Mouse (Mus musculus): Measurements from ENCODE around the gene Dbn1. TPM values are rescaled to one million over a fixed set of nuclear protein-coding genes. Genes with fewer than 3 reads are reported as not detected.

Gene Dbn1
- 406 and 416 TPM in 2 replicates for polyA plus RNA-seq (2014; fragmentation: Nextera tagmentation; extraction: Ambion mirVana)

GRCm38 (mm10) chr13:55487578-55488498 lies at the start of gene Dbn1:
TSS of gene Dbn1 (minus strand) at chr13:55488111.
- WGBS, result 2% methylated on average over 39 of the region's 83 CpGs
- Histone ChIP-seq H3K9ac (peak within 1 kb of the TSS; percentile 100), H3K4me1 (replicated peaks; ENCODE audit: control insufficient read depth, insufficient read depth, low read length) (peaks cover 44% of the 10 kb centered on the region), H3K27me3 (ENCODE audit: control insufficient read depth, insufficient read depth, low read length) (no peaks in the 10 kb centered on the region), H3K9me3 (ENCODE audit: control insufficient read depth, low read length) (no peaks in the 10 kb centered on the region), H3K4me2 (replicated peaks) (peak within 1 kb of the TSS; percentile 99), H3K36me3 (replicated peaks; ENCODE audit: control insufficient read depth, insufficient read depth) (peaks cover 4% of the 10 kb centered on the region), H3K27ac (peak within 1 kb of the TSS; percentile 99), H3K4me3 (replicated peaks; ENCODE audit: low read length) (peak within 1 kb of the TSS; percentile 97)
- DNase-seq (ENCODE audit: low spot score) (peak; percentile 79), ATAC-seq (ENCODE audit: low FRiP score) (peak; percentile 81)

GRCm38 (mm10) chr13:55536194-55537175 lies 48.6 kb upstream of the Dbn1 start, which contains the start of gene Ddx41:
TSS of gene Ddx41 (minus strand) at chr13:55536658.
- H3K36me3 ChIP-seq (replicated peaks; ENCODE audit: control insufficient read depth, insufficient read depth), result peaks cover 80% of the 10 kb centered on the region
- no peaks in the 10 kb centered on the region for H3K27me3 ChIP-seq (ENCODE audit: control insufficient read depth, insufficient read depth, low read length)
- ATAC-seq (ENCODE audit: low FRiP score) (peak; percentile 97), DNase-seq (ENCODE audit: low spot score) (peak; percentile 98)
- H3K9me3 ChIP-seq (ENCODE audit: control insufficient read depth, low read length), result no peaks in the 10 kb centered on the region
- H3K4me2 ChIP-seq (replicated peaks), result peak within 1 kb of the TSS; percentile 83
- H3K9ac ChIP-seq, result peak within 1 kb of the TSS; percentile 86
- peak within 1 kb of the TSS; percentile 77 for H3K4me3 ChIP-seq (replicated peaks; ENCODE audit: low read length)
- peak within 1 kb of the TSS; percentile 84 for H3K27ac ChIP-seq
- H3K4me1 ChIP-seq (replicated peaks; ENCODE audit: control insufficient read depth, insufficient read depth, low read length), result peaks cover 9% of the 10 kb centered on the region
- WGBS, result under 1% methylated on average over 70 of the region's 70 CpGs

GRCm38 (mm10) chr13:55535796-55536193 lies 47.9 kb upstream of the Dbn1 start:
- ATAC-seq (ENCODE audit: low FRiP score) (no peak), DNase-seq (ENCODE audit: low spot score) (no peak)
- Histone ChIP-seq H3K4me1 (replicated peaks; ENCODE audit: control insufficient read depth, insufficient read depth, low read length) (peaks cover 9% of the 10 kb centered on the region), H3K36me3 (replicated peaks; ENCODE audit: control insufficient read depth, insufficient read depth) (peaks cover 80% of the 10 kb centered on the region), H3K9me3 (ENCODE audit: control insufficient read depth, low read length) (no peaks in the 10 kb centered on the region), H3K27me3 (ENCODE audit: control insufficient read depth, insufficient read depth, low read length) (no peaks in the 10 kb centered on the region), H3K27ac (peak overlapping the region; percentile 84), H3K4me2 (replicated peaks) (peak overlapping the region; percentile 83), H3K9ac (peak overlapping the region; percentile 86), H3K4me3 (replicated peaks; ENCODE audit: low read length) (peak overlapping the region; percentile 77)
- 21% methylated on average over 17 of the region's 17 CpGs for WGBS

GRCm38 (mm10) chr13:55535191-55535590 lies 47.3 kb upstream of the Dbn1 start:
- no peaks in the 10 kb centered on the region for H3K9me3 ChIP-seq (ENCODE audit: control insufficient read depth, low read length)
- DNase-seq (ENCODE audit: low spot score), result no peak
- H3K9ac ChIP-seq, result peak overlapping the region; percentile 86
- no peaks in the 10 kb centered on the region for H3K27me3 ChIP-seq (ENCODE audit: control insufficient read depth, insufficient read depth, low read length)
- 93% methylated on average over 15 of the region's 15 CpGs for WGBS
- H3K4me3 ChIP-seq (replicated peaks; ENCODE audit: low read length), result peak overlapping the region; percentile 77
- peaks cover 9% of the 10 kb centered on the region for H3K4me1 ChIP-seq (replicated peaks; ENCODE audit: control insufficient read depth, insufficient read depth, low read length)
- ATAC-seq (ENCODE audit: low FRiP score), result no peak
- H3K36me3 ChIP-seq (replicated peaks; ENCODE audit: control insufficient read depth, insufficient read depth), result peaks cover 79% of the 10 kb centered on the region
- H3K27ac ChIP-seq, result no peak overlapping the region
- H3K4me2 ChIP-seq (replicated peaks), result peak overlapping the region; percentile 83

- Histone ChIP-seq H3K4me2 (replicated peaks) (no peak within 1 kb of the TSS), H3K4me3 (replicated peaks; ENCODE audit: low read length) (no peak within 1 kb of the TSS), H3K9ac (no peak within 1 kb of the TSS), H3K4me1 (replicated peaks; ENCODE audit: control insufficient read depth, insufficient read depth, low read length) (no peaks in the 10 kb centered on the region), H3K36me3 (replicated peaks; ENCODE audit: control insufficient read depth, insufficient read depth) (peaks cover 56% of the 10 kb centered on the region), H3K27ac (no peak within 1 kb of the TSS), H3K27me3 (ENCODE audit: control insufficient read depth, insufficient read depth, low read length) (no peaks in the 10 kb centered on the region), H3K9me3 (ENCODE audit: control insufficient read depth, low read length) (no peaks in the 10 kb centered on the region)
- DNase-seq (ENCODE audit: low spot score) (no peak), ATAC-seq (ENCODE audit: low FRiP score) (no peak)
- 84% methylated on average over 8 of the region's 8 CpGs for whole genome bisulfite sequencing
Measured at GRCm38 (mm10) chr13:55529198-55529915, 41.4 kb upstream of the Dbn1 start, which contains the start of gene Dok3. TSS of gene Dok3 (minus strand) at chr13:55529296.

- H3K36me3 ChIP-seq (replicated peaks; ENCODE audit: control insufficient read depth, insufficient read depth), result peaks cover 44% of the 10 kb centered on the region
- H3K4me3 ChIP-seq (replicated peaks; ENCODE audit: low read length), result no peak overlapping the region
- H3K4me2 ChIP-seq (replicated peaks), result no peak overlapping the region
- no peak overlapping the region for H3K9ac ChIP-seq
- no peaks in the 10 kb centered on the region for H3K9me3 ChIP-seq (ENCODE audit: control insufficient read depth, low read length)
- no peak for DNase-seq (ENCODE audit: low spot score)
- WGBS, result 87% methylated on average over 18 of the region's 18 CpGs
- no peaks in the 10 kb centered on the region for H3K27me3 ChIP-seq (ENCODE audit: control insufficient read depth, insufficient read depth, low read length)
- H3K27ac ChIP-seq, result no peak overlapping the region
- ATAC-seq (ENCODE audit: low FRiP score), result no peak
- H3K4me1 ChIP-seq (replicated peaks; ENCODE audit: control insufficient read depth, insufficient read depth, low read length), result no peaks in the 10 kb centered on the region
Measured at GRCm38 (mm10) chr13:55527834-55528772, 40.2 kb upstream of the Dbn1 start.

GRCm38 (mm10) chr13:55527212-55527611 lies 39.3 kb upstream of the Dbn1 start:
- H3K27ac ChIP-seq, result no peak overlapping the region
- WGBS, result 80% methylated on average over 16 of the region's 16 CpGs
- no peak for DNase-seq (ENCODE audit: low spot score)
- no peaks in the 10 kb centered on the region for H3K4me1 ChIP-seq (replicated peaks; ENCODE audit: control insufficient read depth, insufficient read depth, low read length)
- H3K4me2 ChIP-seq (replicated peaks), result no peak overlapping the region
- H3K4me3 ChIP-seq (replicated peaks; ENCODE audit: low read length), result no peak overlapping the region
- no peaks in the 10 kb centered on the region for H3K9me3 ChIP-seq (ENCODE audit: control insufficient read depth, low read length)
- ATAC-seq (ENCODE audit: low FRiP score), result no peak
- H3K36me3 ChIP-seq (replicated peaks; ENCODE audit: control insufficient read depth, insufficient read depth), result peaks cover 35% of the 10 kb centered on the region
- no peak overlapping the region for H3K9ac ChIP-seq
- H3K27me3 ChIP-seq (ENCODE audit: control insufficient read depth, insufficient read depth, low read length), result no peaks in the 10 kb centered on the region

Measured in hindbrain, embryonic 14.5 days (tissue).